Mouse (Mus musculus) left cerebral cortex, postnatal 14 days (tissue): ENCODE data around the gene Xrcc5. TPM values are rescaled to one million over a fixed set of nuclear protein-coding genes. Genes with fewer than 3 reads are reported as not detected.

ENCODE experiments used
- DNase-seq, 2 experiments: peaks; one replicate each; pipeline ENCODE4 v3.0.0; 2021 to 2022; ENCODE audit warnings: low spot score in 2 of 2, mixed read lengths in 1 of 2
- intact Hi-C: fragments of 180-260 bp; cut with DNase I; formaldehyde crosslinking; loops from one replicate; pipeline ENCODE4 v1.15.1; 2025
- total RNA-seq, 2 experiments: library from RNA; stranded (reverse); gene quantifications; 2 replicates each; pipeline ENCODE4 v1.2.3; 2021

Gene Xrcc5
- total RNA-seq, 2 experiments from 2014 or later, result 11.2 to 12.5 TPM

DNA sequence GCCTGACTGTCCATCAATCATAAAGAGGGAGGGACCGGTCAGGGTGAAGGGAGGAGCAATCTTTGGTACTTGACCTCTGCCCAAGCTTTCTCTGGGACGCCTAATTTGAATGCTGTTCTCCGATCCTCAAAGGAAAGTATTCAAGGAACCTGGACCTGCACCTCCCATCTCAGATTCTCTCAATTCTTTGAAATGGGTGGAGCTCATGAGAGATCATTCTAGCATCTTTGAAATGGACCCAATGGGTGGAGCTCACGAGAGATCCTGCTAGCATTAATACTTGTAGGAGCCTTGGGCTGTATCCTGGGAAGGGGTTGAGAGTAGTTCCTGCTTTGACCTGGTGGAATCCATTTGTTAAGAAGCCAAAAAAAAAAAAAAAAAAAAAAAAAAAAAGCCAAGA lies 119.2 kb downstream of the Xrcc5 start:
- DNase-seq, result no peak
- intact Hi-C loops, result no loop called here

DNA sequence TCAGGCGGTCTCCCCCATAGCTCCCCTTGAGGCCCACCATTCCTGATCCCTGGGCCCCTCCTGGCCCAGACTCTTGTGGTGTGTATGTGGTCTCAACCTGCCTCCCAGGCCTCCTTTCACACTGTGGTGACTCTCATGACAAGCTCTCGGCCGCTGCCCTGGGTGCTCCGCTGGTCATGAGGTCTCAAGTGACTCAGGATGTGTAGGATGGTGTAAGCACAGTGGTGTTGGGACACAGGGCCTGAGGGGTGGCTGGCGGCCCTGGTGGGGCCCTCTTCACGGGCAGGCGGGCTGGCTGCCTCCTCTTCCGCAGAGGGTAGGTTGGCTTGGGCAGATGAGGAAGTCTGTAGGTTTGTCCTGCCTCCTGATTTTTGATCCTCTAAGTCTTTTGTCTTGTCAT lies 121.3 kb downstream of the Xrcc5 start:
- intact Hi-C loops, result no loop called here
- no peak for DNase-seq

DNA sequence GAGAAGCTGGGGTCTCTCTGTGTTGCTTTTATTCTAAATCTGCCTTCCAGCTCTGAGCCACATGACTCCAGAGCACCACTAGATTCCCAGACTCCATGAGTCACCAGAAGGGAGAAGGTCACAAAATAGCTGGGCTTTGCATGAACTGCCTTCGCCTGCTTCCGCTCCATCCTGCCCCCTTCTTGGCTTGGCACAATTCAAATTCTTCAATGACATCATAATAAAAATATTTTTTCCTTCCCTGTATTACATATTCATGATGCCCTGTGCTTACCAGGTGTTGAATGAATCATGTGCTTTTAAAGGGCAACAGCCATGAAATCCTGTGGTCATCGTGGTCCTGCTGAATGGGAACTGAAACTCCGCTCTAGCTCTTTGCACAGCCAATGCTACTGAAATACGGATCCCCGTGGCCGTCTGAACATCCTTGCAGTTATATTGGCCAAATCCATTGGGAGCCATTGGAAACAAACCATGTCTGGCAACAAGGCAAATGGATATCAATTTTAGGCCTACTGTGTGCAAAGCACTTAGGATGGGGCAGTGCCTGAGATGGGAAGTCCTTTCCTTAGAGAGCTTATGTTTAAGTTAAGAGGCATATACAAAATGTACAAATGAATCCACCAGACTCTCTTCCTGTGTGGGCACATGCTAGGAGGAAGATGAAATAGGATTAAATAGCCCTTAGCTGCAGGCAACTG lies 122.0 kb downstream of the Xrcc5 start:
- intact Hi-C loops, result no loop called here
- no peak for DNase-seq

DNA sequence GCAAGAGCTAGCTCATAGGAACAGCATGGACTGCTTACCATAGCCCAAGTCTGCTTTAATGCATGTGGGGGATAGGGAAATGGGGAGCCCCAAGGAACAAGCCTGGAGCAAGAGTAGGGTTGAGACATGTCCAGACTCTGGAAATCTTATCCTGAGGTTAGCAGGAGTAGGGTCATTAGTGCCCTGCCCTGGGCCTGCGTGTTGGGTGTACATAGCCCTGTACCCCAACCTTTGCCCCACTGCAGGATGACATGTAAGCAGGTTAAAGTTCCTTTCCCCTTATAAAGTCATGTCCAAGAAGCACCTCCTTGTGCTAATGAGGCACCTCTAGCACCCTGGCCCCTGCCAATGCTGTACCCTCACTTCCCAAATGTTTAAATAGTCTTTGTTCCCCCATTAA lies 125.4 kb downstream of the Xrcc5 start:
- DNase-seq, result no peak
- intact Hi-C loops, result no loop called here

DNA sequence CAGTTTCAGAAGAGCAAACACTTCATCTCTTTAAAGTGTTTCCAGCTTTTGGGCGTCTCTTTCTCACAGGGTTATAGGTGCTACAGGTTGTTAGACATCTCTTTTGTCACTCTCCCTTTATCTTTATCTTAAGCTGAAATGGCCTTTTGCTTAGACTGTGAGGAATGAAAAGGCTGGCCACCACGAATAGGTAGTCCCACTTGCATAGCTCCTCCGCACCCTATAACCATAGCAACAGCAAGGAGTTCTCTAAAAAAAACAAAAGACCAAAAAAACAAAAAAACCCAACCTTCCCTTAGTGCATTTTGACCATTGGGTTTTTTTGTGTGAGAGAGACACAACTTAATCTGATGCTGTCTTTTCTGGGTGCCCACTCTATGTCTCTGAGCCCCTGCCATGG lies 127.3 kb downstream of the Xrcc5 start:
- intact Hi-C loops, result no loop called here

DNA sequence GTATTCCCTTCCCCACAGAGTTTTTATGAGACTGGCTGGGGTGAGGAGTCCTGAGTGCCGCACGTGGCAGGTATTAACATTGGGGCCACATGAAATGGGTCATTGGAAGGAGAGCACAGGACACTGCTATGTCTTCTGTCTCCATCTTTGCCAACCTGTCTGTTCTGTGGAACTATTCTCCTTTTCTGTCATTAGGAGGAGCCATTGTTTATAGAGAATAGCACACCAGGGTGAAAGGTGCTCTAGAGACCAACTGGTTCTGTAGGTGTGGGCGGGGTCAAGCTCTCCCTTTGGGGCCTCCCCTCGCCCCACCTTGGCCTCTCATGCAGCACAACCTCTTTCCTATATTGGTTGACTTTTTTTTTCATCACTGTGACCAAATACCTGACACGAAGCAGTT lies 129.7 kb downstream of the Xrcc5 start:
- intact Hi-C loops, result no loop called here
- DNase-seq, result no peak

More for the DNA sequence above, 127.3 kb downstream of the Xrcc5 start:
- DNase-seq, result peak in 1 of 2 experiments; percentile 30

DNA sequence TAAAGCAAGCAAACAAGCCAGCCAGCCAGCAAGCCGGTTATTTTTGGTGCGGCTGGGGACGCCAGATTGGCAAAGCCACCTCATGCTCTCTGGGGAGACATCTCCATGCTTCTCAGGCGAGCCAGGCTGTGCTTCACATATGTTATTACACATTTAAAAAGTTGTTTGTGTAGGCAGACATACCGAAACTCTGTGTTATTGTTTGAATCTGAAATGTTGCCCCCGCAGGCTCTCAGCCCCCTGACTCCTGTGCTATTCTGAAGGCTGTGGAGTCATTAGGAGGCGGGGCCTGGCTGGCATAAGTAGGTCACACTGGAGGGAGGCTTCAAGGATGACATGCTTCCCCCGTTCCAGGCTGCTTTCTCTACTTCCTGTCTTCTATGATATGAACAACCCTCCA lies 131.9 kb downstream of the Xrcc5 start:
- peak; percentile 24 to 59 for DNase-seq

DNA sequence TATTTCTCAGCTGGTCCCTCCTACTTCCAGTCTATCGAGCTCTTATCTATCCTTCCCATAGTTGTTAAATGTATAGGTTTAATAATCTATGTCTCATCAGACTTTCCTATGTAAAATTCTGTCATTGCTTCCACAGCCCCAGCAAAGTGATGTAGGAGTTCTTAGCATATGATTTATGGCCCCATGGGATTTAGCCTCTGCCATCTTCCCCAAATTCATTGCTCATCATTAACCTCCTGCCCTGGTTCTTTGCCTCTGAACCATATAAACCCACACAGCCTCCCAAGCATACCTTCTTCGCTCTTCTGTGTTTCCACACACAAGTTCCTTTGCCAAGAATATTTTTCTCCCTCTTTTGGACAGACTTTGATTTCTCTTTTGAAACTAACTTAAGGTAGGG lies 135.5 kb downstream of the Xrcc5 start:
- intact Hi-C loops, result no loop called here
- no peak for DNase-seq

More for the DNA sequence above, 131.9 kb downstream of the Xrcc5 start:
- intact Hi-C loops, result no loop called here

Other genes with a start within 250 kb of the Xrcc5 start
- gene Mreg, start 95.1 kb upstream of the Xrcc5 start, total RNA-seq, result 1 to 10 TPM; 2.3 to 2.6 TPM
- gene Pecr, start 23.1 kb upstream of the Xrcc5 start, total RNA-seq, result 1 to 10 TPM; 4.8 TPM
- gene Tmem169, start 23.1 kb upstream of the Xrcc5 start, total RNA-seq, result 10 to 100 TPM; 32.4 to 32.6 TPM
- gene March4, start 229.5 kb downstream of the Xrcc5 start, total RNA-seq, result 10 to 100 TPM; 38.4 to 40.4 TPM